Mouse (Mus musculus) gastrocnemius, adult 2 months (tissue): ENCODE results near the gene Ece1. TPM values are rescaled to one million over a fixed set of nuclear protein-coding genes. Genes with fewer than 3 reads are reported as not detected.
A peak's percentile ranks its signal among the peaks of the same experiment; 100 is the strongest.

Source experiments
- DNase-seq: peaks from one replicate; pipeline ENCODE4 v3.0.0; 2022
- H3K27ac ChIP-seq: fragments of 200-600 bp; 2 replicates; pipeline ENCODE4 v1.8.1; 2022; ENCODE audit warnings: mild to moderate bottlenecking
- H3K4me3 ChIP-seq: fragments of 200-600 bp; 2 replicates; pipeline ENCODE4 v1.8.1; 2022; ENCODE audit warnings: mild to moderate bottlenecking, moderate library complexity
- CTCF ChIP-seq: fragments of 200-600 bp; IDR thresholded peaks from 2 replicates; pipeline ENCODE4 v1.8.1; 2022; ENCODE audit warnings: antibody characterized with exemption, mild to moderate bottlenecking, moderate library complexity
- intact Hi-C: fragments of 180-260 bp; cut with DNase I; formaldehyde crosslinking; loops from one replicate; pipeline ENCODE4 v1.15.1; 2025
- total RNA-seq, 2 experiments: library from RNA; stranded (reverse); gene quantifications; 2 replicates each; pipeline ENCODE4 v1.2.3; 2021

Gene Ece1
- total RNA-seq, 2 experiments from 2014 or later: 61.6 to 103 TPM

- intact Hi-C loops: loop anchor here (5.0 kb wide), 1 partner anchor 34 kb away; no protein-coding TSS in a partner anchor
- DNase-seq: no peak
- TF ChIP-seq CTCF: no peak
- Histone ChIP-seq H3K27ac (peak overlapping the region; percentile 78), H3K4me3 (peak overlapping the region; percentile 79)
These were observed 50.8 kb downstream of the Ece1 start for GRCm38 (mm10) chr4:137912768-137913305.

- peak overlapping the region; percentile 79 for H3K4me3 ChIP-seq
- intact Hi-C loops: loop anchor here (5.0 kb wide), 1 partner anchor 34 kb away; no protein-coding TSS in a partner anchor
- TF ChIP-seq CTCF: no peak
These were observed 51.5 kb downstream of the Ece1 start for GRCm38 (mm10) chr4:137913321-137914057.

GRCm38 (mm10) chr4:137917591-137917990 is 55.6 kb downstream of the Ece1 start:
- Histone ChIP-seq H3K4me3 (no peak overlapping the region), H3K27ac (peak overlapping the region; percentile 90)
- DNase-seq: no peak
- TF ChIP-seq CTCF: no peak
- intact Hi-C loops: no loop called here

More at GRCm38 (mm10) chr4:137913321-137914057, 51.5 kb downstream of the Ece1 start:
- peak overlapping the region; percentile 78 for H3K27ac ChIP-seq
- peak; percentile 91 for DNase-seq

- no peak for TF ChIP-seq CTCF
- Histone ChIP-seq H3K4me3 (no peak overlapping the region), H3K27ac (peak overlapping the region; percentile 90)
- intact Hi-C loops: no loop called here
- no peak for DNase-seq
These were observed 56.5 kb downstream of the Ece1 start for GRCm38 (mm10) chr4:137918559-137918958.

- Histone ChIP-seq H3K4me3 (no peak overlapping the region; the same call in 1 of the 2 replicates), H3K27ac (peak overlapping the region; percentile 90)
- no peak for DNase-seq
- intact Hi-C loops: no loop called here
- no peak for TF ChIP-seq CTCF
These were observed 57.1 kb downstream of the Ece1 start for GRCm38 (mm10) chr4:137919116-137919515.

- intact Hi-C loops: no loop called here
- DNase-seq: peak; percentile 54
- Histone ChIP-seq H3K4me3 (peak overlapping the region; percentile 68), H3K27ac (peak overlapping the region; percentile 90)
- TF ChIP-seq CTCF: no peak
These were observed 58.0 kb downstream of the Ece1 start for GRCm38 (mm10) chr4:137920005-137920404.

GRCm38 (mm10) chr4:137920500-137920961 is 58.5 kb downstream of the Ece1 start:
- Histone ChIP-seq H3K27ac (peak overlapping the region; percentile 90), H3K4me3 (peak overlapping the region; percentile 68)
- intact Hi-C loops: no loop called here
- DNase-seq: peak; percentile 39
- no peak for TF ChIP-seq CTCF

- peak overlapping the region; percentile 90 for H3K27ac ChIP-seq
- intact Hi-C loops: no loop called here
- TF ChIP-seq CTCF: no peak
- H3K4me3 ChIP-seq: peak overlapping the region; percentile 68
- peak; percentile 39 for DNase-seq
These were observed 59.5 kb downstream of the Ece1 start for GRCm38 (mm10) chr4:137921510-137921909.

GRCm38 (mm10) chr4:137923052-137923451 is 61.0 kb downstream of the Ece1 start:
- Histone ChIP-seq H3K27ac (peak overlapping the region; percentile 90), H3K4me3 (peak overlapping the region; percentile 5)
- intact Hi-C loops: no loop called here
- TF ChIP-seq CTCF: no peak
- no peak for DNase-seq

- peak overlapping the region; percentile 72 for H3K27ac ChIP-seq
- H3K4me3 ChIP-seq: no peak overlapping the region
- intact Hi-C loops: no loop called here
- no peak for DNase-seq
- no peak for TF ChIP-seq CTCF
These were observed 63.1 kb downstream of the Ece1 start for GRCm38 (mm10) chr4:137925176-137925575.

GRCm38 (mm10) chr4:137926161-137926560 is 64.1 kb downstream of the Ece1 start:
- TF ChIP-seq CTCF: no peak
- no peak for DNase-seq
- Histone ChIP-seq H3K27ac (peak overlapping the region; percentile 52; the same call in 1 of the 2 replicates), H3K4me3 (no peak overlapping the region)
- intact Hi-C loops: no loop called here

- H3K27ac ChIP-seq: peak overlapping the region; percentile 83; the same call in 1 of the 2 replicates
- TF ChIP-seq CTCF: no peak
- intact Hi-C loops: no loop called here
- DNase-seq: no peak
- H3K4me3 ChIP-seq: no peak overlapping the region
These were observed 65.1 kb downstream of the Ece1 start for GRCm38 (mm10) chr4:137927136-137927535.
